24 mouse cellular contexts compared by ENCODE assay signal in the genomic region with DNA sequence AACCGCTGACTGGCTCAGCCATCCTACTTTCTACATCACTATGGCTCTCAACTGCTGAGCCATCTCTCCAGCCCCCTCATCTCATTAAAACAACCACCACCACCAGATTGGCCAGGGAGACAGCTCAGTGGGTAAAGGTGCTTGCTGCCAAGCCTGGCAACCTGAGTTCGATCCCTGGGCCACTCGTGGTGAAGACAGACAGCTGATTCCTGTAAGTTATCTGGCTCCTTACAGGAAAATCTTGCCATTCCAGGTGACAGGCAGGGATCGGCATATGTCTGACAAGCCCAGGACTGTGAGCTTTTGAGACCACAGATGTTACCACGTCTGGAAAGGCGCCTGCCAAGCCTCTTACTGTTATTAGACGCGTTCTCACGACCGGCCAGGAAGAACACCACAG. TPM values are rescaled to one million over a fixed set of nuclear protein-coding genes. Genes with fewer than 3 reads are reported as not detected.
DNase-seq lines count a peak whose midpoint lies in the region; ATAC-seq and TF ChIP-seq lines count a peak whose summit lies in the region.
"Had no signal": no experiment of that assay in that cellular context is flagged by ENCODE, and none has a peak within 500 bp of the region (broad histone marks: within the 10 kb centered on the region; RNA-seq: fewer than 3 reads in every experiment).

No protein-coding gene starts in this region.

- no peak for ATAC-seq in megakaryocyte progenitor cell, adult 5-6 weeks (replicated peaks; ENCODE audit: poor library complexity)
- ATAC-seq: activated CD4-positive, CD25-positive, alpha-beta regulatory T cell, adult 4 months; CD4-positive, CD25-positive, alpha-beta regulatory T cell, adult 4 months; Patski had no signal

- TF ChIP-seq RAD21 in MEL (IDR thresholded peaks at IDR 0.05; ENCODE audit: low read depth, low read length): no peak

- peak overlapping the region; percentile 90 for H3K9ac ChIP-seq in MEL (ENCODE audit: control insufficient read depth, low read depth, low read length, poor library complexity, severe bottlenecking)

- peak overlapping the region; percentile 85 to 90 for H3K4me3 ChIP-seq in MEL (ENCODE audit: control insufficient read depth in 1 of 2, insufficient read depth in 1 of 2, low read depth in 2 of 2, low read length in 2 of 2)
- no peak overlapping the region for H3K4me3 ChIP-seq in kidney, adult 2 months (ENCODE audit: insufficient read depth, low read depth, low read length)

- DNase-seq in MEL (ENCODE audit: low read depth, low spot score) (peak; percentile 57), MN1 (ENCODE audit: low spot score) (peak; percentile 60)
- no peak for DNase-seq in kidney, adult 2 months
- DNase-seq: adrenal gland, adult 2 months; adrenal gland, adult 8-10 months; adrenal gland, postnatal 10 days; adrenal gland, postnatal 14 days; adrenal gland, postnatal 25 days; adrenal gland, postnatal 36 days; B cell, adult 2 months; cerebellum, adult 11 months; cerebellum, adult 11-12 months; cerebellum, adult 18-20 months; cerebellum, adult 2 months; cerebellum, adult 8-10 months had no signal

- H3K27ac ChIP-seq in MEL (ENCODE audit: control insufficient read depth, low read depth, low read length): peak overlapping the region; percentile 98
- H3K27ac ChIP-seq in kidney, adult 2 months (ENCODE audit: insufficient read depth, low read depth, low read length): no peak overlapping the region

- no peaks in the 10 kb centered on the region for H3K27me3 ChIP-seq in MEL (ENCODE audit: control insufficient read depth in 1 of 2, insufficient read depth in 2 of 2, low read length in 2 of 2)
- H3K27me3 ChIP-seq in kidney, adult 2 months (replicated peaks; ENCODE audit: control insufficient read depth, insufficient read depth, low read length): no peaks in the 10 kb centered on the region
- H3K27me3 ChIP-seq: CH12.LX, Patski had no signal

- TF ChIP-seq POLR2A in MEL (IDR thresholded peaks at IDR 0.05; ENCODE audit: control insufficient read depth in 1 of 2, insufficient read depth in 1 of 2, low read depth in 1 of 2, low read length in 2 of 2, poor library complexity in 1 of 2): no peak
- TF ChIP-seq POLR2A in kidney, adult 2 months (IDR thresholded peaks at IDR 0.05; ENCODE audit: low read depth, low read length): no peak

- no peaks in the 10 kb centered on the region for H3K9me3 ChIP-seq in MEL (replicated peaks; ENCODE audit: insufficient read depth, low read length)
- H3K9me3 ChIP-seq: G1E had no signal

- no peak for TF ChIP-seq EP300 in MEL (IDR thresholded peaks at IDR 0.05; ENCODE audit: low read depth in 1 of 2, low read length in 2 of 2)

- H3K4me1 ChIP-seq in MEL (ENCODE audit: control insufficient read depth in 1 of 2, insufficient read depth in 2 of 2, low read length in 2 of 2): no peaks in the 10 kb centered on the region
- peaks cover 10% of the 10 kb centered on the region; the same call in 1 of the 2 replicates for H3K4me1 ChIP-seq in kidney, adult 2 months (ENCODE audit: control insufficient read depth, insufficient read depth, low read length)

- no peak for TF ChIP-seq CTCF in MEL (IDR thresholded peaks at IDR 0.05 in 2 of 3, conservative IDR thresholded peaks at IDR 0.05 in 1 of 3; ENCODE audit: control insufficient read depth in 1 of 3, insufficient read depth in 1 of 3, low read depth in 2 of 3, low read length in 3 of 3, poor library complexity in 1 of 3, severe bottlenecking in 1 of 3)
- TF ChIP-seq CTCF in kidney, adult 2 months (conservative IDR thresholded peaks at IDR 0.05; ENCODE audit: insufficient read depth, insufficient read length, low read depth, low read length): no peak

- no peaks in the 10 kb centered on the region; the same call in 1 of the 2 replicates for H3K79me2 ChIP-seq in MEL (ENCODE audit: control insufficient read depth, insufficient read depth, low read length, poor library complexity)

- WGBS in kidney, adult 2 months: 95% methylated on average over 10 of the region's 10 CpGs

- no peaks in the 10 kb centered on the region for H3K36me3 ChIP-seq in MEL (ENCODE audit: control insufficient read depth in 1 of 2, insufficient read depth in 2 of 2, low read length in 2 of 2)
- no peaks in the 10 kb centered on the region for H3K36me3 ChIP-seq in kidney, adult 2 months (ENCODE audit: control insufficient read depth, insufficient read depth, low read length)

TF ChIP-seq in MEL, 35 proteins besides CTCF, POLR2A, EP300 and RAD21:
- TF ChIP-seq ZMIZ1 (IDR thresholded peaks at IDR 0.05; ENCODE audit: low read depth, low read length) (no peak), SMC3 (IDR thresholded peaks at IDR 0.05; ENCODE audit: low read depth, low read length) (no peak), GATA1 (IDR thresholded peaks at IDR 0.05; ENCODE audit: low read depth, low read length) (no peak), GABPA (IDR thresholded peaks at IDR 0.05; ENCODE audit: low read depth, low read length) (no peak), HCFC1 (IDR thresholded peaks at IDR 0.05; ENCODE audit: low read depth, low read length) (no peak), MYB (IDR thresholded peaks at IDR 0.05; ENCODE audit: low read depth, low read length) (no peak), USF1 (IDR thresholded peaks at IDR 0.05; ENCODE audit: low read depth, low read length) (no peak), MAX (IDR thresholded peaks at IDR 0.05; ENCODE audit: low read length) (no peak), POLR2AphosphoS5 (IDR thresholded peaks at IDR 0.05; ENCODE audit: borderline replicate concordance, low read depth, low read length) (no peak), MXI1 (IDR thresholded peaks at IDR 0.05; ENCODE audit: low read depth, low read length) (no peak), MYC (IDR thresholded peaks at IDR 0.05; ENCODE audit: low read depth, low read length) (no peak), CHD1 (IDR thresholded peaks at IDR 0.05; ENCODE audit: low read depth, low read length) (no peak), MAZ (IDR thresholded peaks at IDR 0.05; ENCODE audit: low read depth, low read length) (no peak), POLR2AphosphoS2 (IDR thresholded peaks at IDR 0.05; ENCODE audit: low read length) (no peak), TBP (IDR thresholded peaks at IDR 0.05; ENCODE audit: low read depth, low read length) (no peak)
TF ChIP-seq in MEL: peak in this region for 0.

RNA-seq across cellular contexts. Expression of a gene that starts 9.5 kb away (rescaled TPM):
- 17.8 and 21.0 TPM in 2 replicates for total RNA-seq in MEL (2012; rRNA removed)
- polyA plus RNA-seq in MEL (2012; ENCODE audit: insufficient read depth in 1 of 2, insufficient read length in 2 of 2, low read depth in 1 of 2, low replicate concordance in 2 of 2, missing spikeins in 1 of 2): 10 to 100 TPM in 1 of 2 experiments, not detected in 1; 33.3 TPM
- total RNA-seq in megakaryocyte progenitor cell, adult 5-6 weeks (2015): 61.3 and 68.9 TPM in 2 replicates
- 18.3 and 31.4 TPM in 2 replicates for total RNA-seq in megakaryocyte progenitor cell, adult 5-6 weeks (2017)
- 172 and 173 TPM in 2 replicates for polyA plus RNA-seq in kidney, adult 2 months (2012; rRNA removed)

RNA-seq across cellular contexts. Expression of a gene that starts 9.6 kb away (rescaled TPM):
- total RNA-seq in MEL (2012; rRNA removed): 0.26 and 0.58 TPM in 2 replicates
- under 1 TPM in 1 of 2 experiments, not detected in 1; 0.50 TPM for polyA plus RNA-seq in MEL (2012; ENCODE audit: insufficient read depth in 1 of 2, insufficient read length in 2 of 2, low read depth in 1 of 2, low replicate concordance in 2 of 2, missing spikeins in 1 of 2)
- 0.12 and 0.15 TPM in 2 replicates for total RNA-seq in megakaryocyte progenitor cell, adult 5-6 weeks (2015)
- total RNA-seq in megakaryocyte progenitor cell, adult 5-6 weeks (2017): not detected in 2 replicates
- polyA plus RNA-seq in kidney, adult 2 months (2012; rRNA removed): 0.11 and 0.15 TPM in 2 replicates
- polyA plus RNA-seq: G1E, Patski had no signal

RNA-seq across cellular contexts. Expression of a gene that starts 31.7 kb away (rescaled TPM):
- 84.4 and 97.4 TPM in 2 replicates for total RNA-seq in MEL (2012; rRNA removed)
- 100 to 1,000 TPM; 101 to 574 TPM for polyA plus RNA-seq in MEL (2012; ENCODE audit: insufficient read depth in 1 of 2, insufficient read length in 2 of 2, low read depth in 1 of 2, low replicate concordance in 2 of 2, missing spikeins in 1 of 2)
- total RNA-seq in megakaryocyte progenitor cell, adult 5-6 weeks (2015): 35.8 and 43.4 TPM in 2 replicates
- total RNA-seq in megakaryocyte progenitor cell, adult 5-6 weeks (2017): 40.0 and 44.3 TPM in 2 replicates
- polyA plus RNA-seq in kidney, adult 2 months (2012; rRNA removed): 29.0 and 31.2 TPM in 2 replicates

RNA-seq across cellular contexts. Expression of a gene that starts 31.9 kb away (rescaled TPM):
- not detected in 2 replicates for total RNA-seq in MEL (2012; rRNA removed)
- not detected for polyA plus RNA-seq in MEL (2012; ENCODE audit: insufficient read depth in 1 of 2, insufficient read length in 2 of 2, low read depth in 1 of 2, low replicate concordance in 2 of 2, missing spikeins in 1 of 2)
- total RNA-seq in megakaryocyte progenitor cell, adult 5-6 weeks (2015): not detected in 2 replicates
- not detected in 2 replicates for total RNA-seq in megakaryocyte progenitor cell, adult 5-6 weeks (2017)
- not detected in 2 replicates for polyA plus RNA-seq in kidney, adult 2 months (2012; rRNA removed)
- total RNA-seq: adrenal gland, adult 18-20 months; adrenal gland, adult 2 months; adrenal gland, adult 8-10 months; adrenal gland, postnatal 10 days; adrenal gland, postnatal 14 days; adrenal gland, postnatal 25 days; adrenal gland, postnatal 36 days; adrenal gland, postnatal 4 days; ES-E14; G1E had no signal
- polyA plus RNA-seq: activated CD4-positive, CD25-positive, alpha-beta regulatory T cell, adult 4 months; adrenal gland, adult 2 months; CD4-positive, CD25-positive, alpha-beta regulatory T cell, adult 4 months; cerebellum, adult 2 months; G1E had no signal

RNA-seq across cellular contexts. Expression of a gene that starts 32.8 kb away (rescaled TPM):
- total RNA-seq in MEL (2012; rRNA removed): 6.0 and 6.4 TPM in 2 replicates
- 10 to 100 TPM in 1 of 2 experiments, not detected in 1; 10.8 TPM for polyA plus RNA-seq in MEL (2012; ENCODE audit: insufficient read depth in 1 of 2, insufficient read length in 2 of 2, low read depth in 1 of 2, low replicate concordance in 2 of 2, missing spikeins in 1 of 2)
- 3.6 and 4.5 TPM in 2 replicates for total RNA-seq in megakaryocyte progenitor cell, adult 5-6 weeks (2015)
- 10.4 and 11.5 TPM in 2 replicates for total RNA-seq in megakaryocyte progenitor cell, adult 5-6 weeks (2017)
- polyA plus RNA-seq in kidney, adult 2 months (2012; rRNA removed): 2.8 and 3.1 TPM in 2 replicates
